Comparison of ENCODE assay signal across 7 mouse cellular contexts in the genomic region with DNA sequence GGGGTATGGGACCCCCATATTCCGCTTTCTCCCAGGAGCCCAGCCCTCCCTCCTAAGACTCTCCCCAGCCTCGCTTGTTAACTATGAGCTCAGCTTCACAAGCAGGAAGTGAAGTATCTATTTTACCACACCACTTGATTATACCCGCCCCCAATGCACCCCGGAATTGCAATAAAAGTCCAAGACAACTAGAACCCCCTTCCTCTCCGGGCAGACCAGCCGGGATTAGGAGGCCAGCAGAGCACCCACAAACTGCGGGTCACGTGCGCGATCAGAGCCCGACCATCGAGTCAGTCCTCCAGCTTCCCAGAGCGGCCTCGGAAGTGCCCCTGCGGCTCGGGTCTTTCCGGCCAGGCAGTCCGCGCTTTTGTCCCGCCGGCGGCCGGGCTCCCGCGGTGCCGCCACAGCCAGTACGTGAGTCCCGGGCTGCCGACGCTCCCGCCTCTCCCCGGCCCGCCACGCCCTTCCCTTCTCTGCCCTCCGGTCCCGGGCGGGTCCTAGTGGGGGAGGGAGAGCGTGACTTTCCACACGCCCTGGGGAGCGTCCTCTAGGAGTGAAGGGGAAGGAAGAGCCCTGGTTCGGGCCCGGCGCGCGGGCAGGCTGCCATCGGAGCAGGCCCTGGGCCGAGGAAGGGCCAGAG. TPM values are rescaled to one million over a fixed set of nuclear protein-coding genes. Genes with fewer than 3 reads are reported as not detected.
DNase-seq lines count a peak whose midpoint lies in the region; ATAC-seq lines count a peak whose summit lies in the region.

A gene (plus strand): TSS at position 164 of the 640 bp plus-strand sequence.

- no peaks in the 10 kb centered on the region for H3K9me3 ChIP-seq in intestine, embryonic 15.5 days
- H3K9me3 ChIP-seq in midbrain, embryonic 10.5 days (replicated peaks) = no peaks in the 10 kb centered on the region

- peak; percentile 96 to 98 for DNase-seq in adrenal gland, adult (ENCODE audit: inconsistent age in 2 of 2, low spot score in 1 of 2)
- peak; percentile 95 for DNase-seq in embryo, embryonic 10.5 days (ENCODE audit: low spot score)
- DNase-seq in gastrocnemius, postnatal 25 days = peak; percentile 92
- peak; percentile 94 to 96 for DNase-seq in left cerebral cortex, postnatal 25 days (ENCODE audit: low spot score in 2 of 2)
- peak; percentile 95 for DNase-seq in midbrain, embryonic 10.5 days (ENCODE audit: low spot score)
- peak; percentile 92 for DNase-seq in right cerebral cortex, postnatal 4 days

- peak within 1 kb of the TSS; percentile 77 for H3K4me2 ChIP-seq in intestine, embryonic 15.5 days (replicated peaks)

- H3K27ac ChIP-seq in intestine, embryonic 15.5 days = peak within 1 kb of the TSS; percentile 96
- peak within 1 kb of the TSS; percentile 100 for H3K27ac ChIP-seq in midbrain, embryonic 10.5 days (replicated peaks)

- peaks cover 8% of the 10 kb centered on the region for H3K4me1 ChIP-seq in intestine, embryonic 15.5 days (replicated peaks)
- H3K4me1 ChIP-seq in midbrain, embryonic 10.5 days = peaks cover 20% of the 10 kb centered on the region

- H3K36me3 ChIP-seq in intestine, embryonic 15.5 days = 0 out of 2 replicates have a peak, but pooled peaks cover 2% of the 10 kb centered on the region
- peaks cover 19% of the 10 kb centered on the region for H3K36me3 ChIP-seq in midbrain, embryonic 10.5 days

- WGBS in intestine, embryonic 15.5 days = under 1% methylated on average over 44 of the region's 47 CpGs
- WGBS in midbrain, embryonic 10.5 days = under 1% methylated on average over 47 of the region's 47 CpGs

- peak within 1 kb of the TSS; percentile 61 for H3K4me3 ChIP-seq in intestine, embryonic 15.5 days (replicated peaks)
- peak within 1 kb of the TSS; percentile 90 for H3K4me3 ChIP-seq in midbrain, embryonic 10.5 days

- intact Hi-C loops in left cerebral cortex, postnatal 25 days (cut with DNase I) = loop anchor here (1.0 to 5.0 kb wide), 3 partner anchors 41 to 386 kb away; a partner anchor contains a TSS

- peak; percentile 96 for ATAC-seq in intestine, embryonic 15.5 days

- no peaks in the 10 kb centered on the region for H3K27me3 ChIP-seq in intestine, embryonic 15.5 days (replicated peaks)
- H3K27me3 ChIP-seq in midbrain, embryonic 10.5 days (ENCODE audit: low read depth, poor library complexity, severe bottlenecking) = no peaks in the 10 kb centered on the region

- H3K9ac ChIP-seq in intestine, embryonic 15.5 days = peak within 1 kb of the TSS; percentile 78

RNA-seq across cellular contexts. Expression of the gene that starts here (rescaled TPM):
- total RNA-seq in gastrocnemius, postnatal 25 days (2021) = 10 to 100 TPM; 20.3 to 22.8 TPM
- 24.4 and 28.6 TPM in 2 replicates for polyA plus RNA-seq in intestine, embryonic 15.5 days (2015; fragmentation: Nextera tagmentation; extraction: Ambion mirVana)
- total RNA-seq in left cerebral cortex, postnatal 25 days (2021) = 10 to 100 TPM; 51.8 to 58.5 TPM
- polyA plus RNA-seq in midbrain, embryonic 10.5 days (2016; fragmentation: Nextera tagmentation; extraction: Ambion mirVana) = 42.3 and 51.5 TPM in 2 replicates

Comparison
In these comparisons a context has a peak if more than half of its experiments do, and no peak if none do; other contexts are left out.
1. Peak in every context shown above with its lines: DNase-seq, ATAC-seq, H3K4me3 ChIP-seq and H3K27ac ChIP-seq.